Mouse (Mus musculus): ENCODE measurements around the gene Uqcrc2.

- no peak for TF ChIP-seq ELF1 (IDR thresholded peaks at IDR 0.05; ENCODE audit: low read depth, low read length)
- no peak for TF ChIP-seq CTCF (IDR thresholded peaks at IDR 0.05 in 2 of 3, conservative IDR thresholded peaks at IDR 0.05 in 1 of 3; ENCODE audit: control insufficient read depth in 1 of 3, insufficient read depth in 1 of 3, low read depth in 2 of 3, low read length in 3 of 3, poor library complexity in 1 of 3, severe bottlenecking in 1 of 3)
- TF ChIP-seq RCOR1 (IDR thresholded peaks at IDR 0.05; ENCODE audit: low read depth, low read length), result no peak
- TF ChIP-seq ZNF384 (IDR thresholded peaks at IDR 0.05; ENCODE audit: low read depth, low read length), result no peak
- no peak for TF ChIP-seq NRF1 (IDR thresholded peaks at IDR 0.05; ENCODE audit: insufficient read depth, low read depth, low read length, poor library complexity, severe bottlenecking)
- no peak for TF ChIP-seq SMC3 (IDR thresholded peaks at IDR 0.05; ENCODE audit: low read depth, low read length)
- TF ChIP-seq EP300 (IDR thresholded peaks at IDR 0.05; ENCODE audit: low read depth in 1 of 2, low read length in 2 of 2), result no peak
- TF ChIP-seq USF1 (IDR thresholded peaks at IDR 0.05; ENCODE audit: low read depth, low read length), result no peak
- TF ChIP-seq POLR2AphosphoS2 (IDR thresholded peaks at IDR 0.05; ENCODE audit: low read length), result no peak
- TF ChIP-seq MXI1 (IDR thresholded peaks at IDR 0.05; ENCODE audit: low read depth, low read length), result no peak
- TF ChIP-seq TCF12 (IDR thresholded peaks at IDR 0.05; ENCODE audit: low read depth, low read length), result no peak
- TF ChIP-seq POLR2A (IDR thresholded peaks at IDR 0.05; ENCODE audit: control insufficient read depth in 1 of 2, insufficient read depth in 1 of 2, low read depth in 1 of 2, low read length in 2 of 2, poor library complexity in 1 of 2), result no peak
Measured at GRCm38 (mm10) chr7:120598355-120598754, 36.6 kb upstream of the Uqcrc2 start.
